Mouse (Mus musculus) limb, embryonic 15.5 days (tissue): ENCODE results near the gene 1700074P13Rik. TPM values are rescaled to one million over a fixed set of nuclear protein-coding genes. Genes with fewer than 3 reads are reported as not detected.

Experiments
- polyA plus RNA-seq: library from polyadenylated mRNA; unstranded; fragments of >200 nt; fragmentation: Nextera tagmentation; extraction: Ambion mirVana; gene quantifications from 2 replicates; pipeline ENCODE4 v1.2.1, GENCODE M21; 2015

The 1700074P13Rik gene
- polyA plus RNA-seq, 1 experiment from 2014 or later, result not detected

Other genes starting within 250 kb of the 1700074P13Rik start
- not detected in 2 replicates for gene Moxd2, start 53.1 kb downstream of the 1700074P13Rik start, polyA plus RNA-seq
- not detected in 2 replicates for gene Prss58, start 40.2 kb downstream of the 1700074P13Rik start, polyA plus RNA-seq
- gene Gm4744, start 11.3 kb upstream of the 1700074P13Rik start, polyA plus RNA-seq, result not detected in 2 replicates
- not detected in 2 replicates for gene 1810009J06Rik, start 24.2 kb upstream of the 1700074P13Rik start, polyA plus RNA-seq
- not detected in 2 replicates for gene Gm2663, start 58.9 kb upstream of the 1700074P13Rik start, polyA plus RNA-seq
- not detected in 2 replicates for gene 2210010C04Rik, start 95.0 kb upstream of the 1700074P13Rik start, polyA plus RNA-seq